Mouse (Mus musculus): ENCODE measurements around the gene Slc37a2. TPM values are rescaled to one million over a fixed set of nuclear protein-coding genes. Genes with fewer than 3 reads are reported as not detected.
A peak's percentile ranks its signal among the peaks of the same experiment; 100 is the strongest.
"Not testable (repeated sequence)": the region's sequence is repeated elsewhere in the genome, so short reads cannot be mapped to it uniquely, and the experiment has no call there.

Gene Slc37a2
- polyA plus RNA-seq (2012; rRNA removed) = 2.7 and 3.1 TPM in 2 replicates

- peak; percentile 60 to 89 for DNase-seq (ENCODE audit: extremely low spot score in 1 of 2, low spot score in 1 of 2)
Observed at GRCm38 (mm10) chr9:37255149-37255888, at the start of gene Slc37a2. Gene Slc37a2 (minus strand): TSS chr9:37255738.

- DNase-seq (ENCODE audit: extremely low spot score in 1 of 2, low spot score in 1 of 2) = no peak
Observed at GRCm38 (mm10) chr9:37301720-37302119, 46.2 kb upstream of the Slc37a2 start.

- not testable (repeated sequence) for DNase-seq (ENCODE audit: extremely low spot score in 1 of 2, low spot score in 1 of 2)
Observed at GRCm38 (mm10) chr9:37300501-37300900, 45.0 kb upstream of the Slc37a2 start.

GRCm38 (mm10) chr9:37295586-37295985, 40.0 kb upstream of the Slc37a2 start:
- no peak for DNase-seq (ENCODE audit: extremely low spot score in 1 of 2, low spot score in 1 of 2)

- DNase-seq (ENCODE audit: extremely low spot score in 1 of 2, low spot score in 1 of 2) = no peak
Observed at GRCm38 (mm10) chr9:37266622-37267021, 11.1 kb upstream of the Slc37a2 start.

- DNase-seq (ENCODE audit: extremely low spot score in 1 of 2, low spot score in 1 of 2) = peak in 1 of 2 experiments; percentile 64
Observed at GRCm38 (mm10) chr9:37255889-37256225, 319 bp upstream of the Slc37a2 start.

GRCm38 (mm10) chr9:37254531-37255110, 917 bp downstream of the Slc37a2 start:
- DNase-seq (ENCODE audit: extremely low spot score in 1 of 2, low spot score in 1 of 2) = no peak

- no peak for DNase-seq (ENCODE audit: extremely low spot score in 1 of 2, low spot score in 1 of 2)
Observed at GRCm38 (mm10) chr9:37250631-37251030, 4.9 kb downstream of the Slc37a2 start.

GRCm38 (mm10) chr9:37249976-37250375, 5.6 kb downstream of the Slc37a2 start:
- no peak for DNase-seq (ENCODE audit: extremely low spot score in 1 of 2, low spot score in 1 of 2)

- DNase-seq (ENCODE audit: extremely low spot score in 1 of 2, low spot score in 1 of 2) = peak in 1 of 2 experiments; percentile 20
Observed at GRCm38 (mm10) chr9:37248381-37248906, 7.1 kb downstream of the Slc37a2 start.

- DNase-seq (ENCODE audit: extremely low spot score in 1 of 2, low spot score in 1 of 2) = peak in 1 of 2 experiments; percentile 45
Observed at GRCm38 (mm10) chr9:37247429-37247828, 8.1 kb downstream of the Slc37a2 start.

- no peak for DNase-seq (ENCODE audit: extremely low spot score in 1 of 2, low spot score in 1 of 2)
Observed at GRCm38 (mm10) chr9:37245810-37246209, 9.7 kb downstream of the Slc37a2 start.

- DNase-seq (ENCODE audit: extremely low spot score in 1 of 2, low spot score in 1 of 2) = no peak
Observed at GRCm38 (mm10) chr9:37245404-37245803, 10.1 kb downstream of the Slc37a2 start.

- no peak for DNase-seq (ENCODE audit: extremely low spot score in 1 of 2, low spot score in 1 of 2)
Observed at GRCm38 (mm10) chr9:37244600-37244999, 10.9 kb downstream of the Slc37a2 start.

- DNase-seq (ENCODE audit: extremely low spot score in 1 of 2, low spot score in 1 of 2) = no peak
Observed at GRCm38 (mm10) chr9:37242764-37243163, 12.8 kb downstream of the Slc37a2 start.

GRCm38 (mm10) chr9:37235951-37236737, 19.4 kb downstream of the Slc37a2 start:
- peak in 1 of 2 experiments; percentile 25 for DNase-seq (ENCODE audit: extremely low spot score in 1 of 2, low spot score in 1 of 2)

- peak in 1 of 2 experiments; percentile 33 for DNase-seq (ENCODE audit: extremely low spot score in 1 of 2, low spot score in 1 of 2)
Observed at GRCm38 (mm10) chr9:37232201-37233195, 23.0 kb downstream of the Slc37a2 start.

GRCm38 (mm10) chr9:37230486-37231195, 24.9 kb downstream of the Slc37a2 start:
- no peak for DNase-seq (ENCODE audit: extremely low spot score in 1 of 2, low spot score in 1 of 2)

GRCm38 (mm10) chr9:37229880-37230325, 25.6 kb downstream of the Slc37a2 start:
- DNase-seq (ENCODE audit: extremely low spot score in 1 of 2, low spot score in 1 of 2) = peak; percentile 59 to 87
